Mouse (Mus musculus) ovary, postnatal 36 days (tissue): Measurements from ENCODE around the gene Tomm70a.

Source experiments
- DNase-seq: peaks from one replicate; pipeline ENCODE4 v3.0.0; 2022; ENCODE audit warnings: low spot score, mixed read lengths

Tomm70a gene

DNA sequence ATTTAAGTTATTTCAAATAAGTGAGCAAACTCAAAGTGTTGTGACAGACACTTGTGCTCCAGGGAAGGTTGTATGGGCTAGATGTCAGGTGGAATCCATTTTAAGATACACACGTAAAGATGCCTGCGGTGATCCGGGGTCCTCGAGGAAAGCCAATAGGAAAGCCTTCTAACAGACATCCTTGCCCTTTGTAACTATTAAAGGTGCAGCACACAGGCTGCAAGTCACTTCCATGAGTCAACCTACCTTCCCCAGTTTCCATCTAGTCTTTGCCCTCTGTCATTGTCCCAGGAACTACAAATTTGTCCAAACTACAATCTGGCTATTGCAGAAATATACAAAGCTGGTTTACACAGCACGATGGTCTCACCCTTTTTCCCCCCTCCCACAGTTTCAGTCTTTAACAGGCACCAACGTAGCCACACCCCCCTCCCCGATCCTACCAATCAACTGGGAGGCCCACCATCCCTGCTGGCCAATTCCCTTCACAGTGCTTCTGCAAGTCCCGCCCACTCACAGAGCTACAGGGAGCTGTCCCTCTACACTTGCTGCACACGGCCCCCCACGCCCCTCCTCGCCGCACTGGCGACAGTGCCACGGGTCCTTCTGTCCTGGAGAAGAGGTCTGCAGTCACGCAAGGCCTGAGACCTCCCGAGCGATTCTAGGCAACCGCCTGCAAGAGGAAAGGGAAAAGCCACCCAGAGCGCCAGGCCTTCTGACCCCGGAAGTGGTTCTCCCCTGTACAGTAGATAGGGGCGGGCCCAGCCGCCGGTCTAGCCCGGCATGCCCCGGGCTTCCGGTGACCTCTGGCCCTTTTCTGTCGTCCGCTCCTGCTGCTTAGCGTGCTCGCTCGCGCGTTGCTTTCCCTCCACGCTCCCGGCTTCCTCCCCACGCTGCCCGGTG, at the start of gene Tomm70a:
Gene Tomm70a, plus strand, starts transcription at position 791 of the 903 bp plus-strand sequence.
- peak; percentile 89 for DNase-seq

- peak; percentile 38 for DNase-seq
Measured at GRCm38 (mm10) chr16:57075986-57076385, 45.5 kb upstream of the Tomm70a start.

DNA sequence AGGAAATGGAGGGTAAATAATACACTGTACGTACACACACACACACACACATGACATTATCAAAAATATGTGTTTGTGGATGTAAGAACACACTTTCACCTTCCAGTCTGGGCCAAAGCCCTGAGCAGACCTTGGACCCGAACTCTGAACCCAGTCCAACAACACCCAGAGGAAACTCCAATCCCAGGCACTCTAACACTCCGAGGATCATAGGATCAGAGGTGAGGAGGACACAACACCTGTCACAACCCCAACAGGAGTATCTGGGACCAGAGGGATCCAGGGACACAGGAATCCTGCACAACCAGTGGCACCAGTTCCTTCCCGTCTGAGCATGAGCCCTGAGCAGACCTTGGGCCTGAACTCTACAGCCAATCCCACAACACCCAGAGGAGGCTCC, 41.9 kb upstream of the Tomm70a start:
- no peak for DNase-seq

- DNase-seq: peak; percentile 9
Measured at GRCm38 (mm10) chr16:57092460-57092859, 29.0 kb upstream of the Tomm70a start.

DNA sequence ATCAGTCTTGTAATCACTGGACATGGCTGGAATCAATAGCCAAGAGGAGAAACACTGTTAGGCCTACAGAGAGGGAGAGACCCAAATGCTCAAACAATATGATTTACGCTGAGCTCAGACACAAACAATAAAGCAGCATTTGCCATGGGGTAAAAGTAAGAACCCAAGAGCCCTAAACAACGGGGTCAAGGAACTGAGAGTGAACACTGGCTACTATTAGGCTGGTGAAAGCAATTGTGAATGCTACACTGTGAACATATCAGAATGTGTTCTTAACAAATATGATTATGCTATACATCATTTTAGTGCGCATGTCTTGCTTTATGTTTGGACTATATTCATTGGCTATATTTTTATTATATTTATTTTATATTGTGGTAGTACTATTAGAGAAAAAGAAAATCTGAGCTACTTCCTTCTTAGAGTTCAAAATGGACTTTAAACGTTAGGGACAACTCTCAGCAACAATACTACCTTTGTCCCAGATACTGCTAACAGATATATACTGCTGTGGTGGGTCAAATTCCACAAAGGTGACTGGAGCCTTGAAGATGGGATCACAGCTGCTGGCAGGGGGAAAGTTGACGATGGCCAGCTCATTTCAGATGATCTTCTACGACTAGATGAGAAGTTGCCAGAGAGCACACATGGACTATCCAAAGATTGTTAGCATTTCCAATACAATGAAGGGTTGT, 28.4 kb upstream of the Tomm70a start:
- no peak for DNase-seq

- DNase-seq: peak; percentile 9
Measured at GRCm38 (mm10) chr16:57098468-57099144, 22.9 kb upstream of the Tomm70a start.

DNA sequence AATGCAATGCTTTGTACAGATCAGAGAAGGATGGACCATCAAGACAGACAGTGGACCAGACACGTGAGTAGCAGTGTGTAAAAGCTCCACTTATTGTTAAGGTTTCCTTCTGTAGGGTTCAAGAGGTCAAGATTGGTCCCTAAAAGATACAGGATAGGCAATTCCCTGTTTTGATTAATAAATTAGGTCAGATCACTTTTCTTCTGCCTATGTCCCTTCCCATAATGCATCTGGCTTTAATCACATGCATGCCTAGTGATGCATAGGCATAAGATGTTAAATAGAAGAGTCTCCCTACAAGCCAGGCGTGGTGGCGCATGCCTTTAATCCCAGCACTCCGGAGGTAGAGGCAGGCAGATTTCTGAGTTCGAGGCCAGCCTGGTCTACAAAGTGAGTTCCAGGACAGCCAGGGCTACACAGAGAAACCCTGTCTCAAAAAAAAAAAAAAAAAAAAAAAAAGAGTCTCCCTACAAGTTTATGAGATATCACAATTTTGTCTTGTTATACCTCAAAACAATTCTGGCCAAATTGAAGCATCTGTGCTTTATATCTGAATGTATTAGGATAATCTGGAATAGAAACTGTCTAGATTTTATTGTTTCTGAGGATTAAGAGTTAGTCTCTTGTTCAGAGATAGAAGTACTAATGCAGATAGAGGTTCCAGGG, 21.8 kb upstream of the Tomm70a start:
- no peak for DNase-seq

GRCm38 (mm10) chr16:57101174-57101573, 20.3 kb upstream of the Tomm70a start:
- no peak for DNase-seq

- no peak for DNase-seq
Measured at GRCm38 (mm10) chr16:57106185-57106960, 15.1 kb upstream of the Tomm70a start.

DNA sequence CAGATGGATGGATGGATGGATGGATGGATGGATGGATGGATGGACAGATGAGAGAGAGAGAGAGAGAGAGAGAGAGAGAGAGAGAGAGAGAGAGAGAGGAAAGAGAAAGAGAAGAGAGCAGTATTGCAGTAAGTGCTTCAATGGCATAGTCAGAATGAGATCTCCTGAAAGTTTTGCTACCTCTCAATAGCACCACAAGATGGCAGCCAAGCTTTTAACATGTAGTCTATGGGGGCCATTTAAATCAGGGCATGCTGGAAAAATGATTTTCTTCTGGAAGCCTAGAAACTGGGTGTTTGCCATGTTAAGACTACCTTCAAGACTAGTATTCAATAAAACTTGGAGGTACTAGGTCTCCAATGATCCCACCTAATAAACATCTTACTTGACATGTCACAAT, 5.4 kb upstream of the Tomm70a start:
- no peak for DNase-seq

DNA sequence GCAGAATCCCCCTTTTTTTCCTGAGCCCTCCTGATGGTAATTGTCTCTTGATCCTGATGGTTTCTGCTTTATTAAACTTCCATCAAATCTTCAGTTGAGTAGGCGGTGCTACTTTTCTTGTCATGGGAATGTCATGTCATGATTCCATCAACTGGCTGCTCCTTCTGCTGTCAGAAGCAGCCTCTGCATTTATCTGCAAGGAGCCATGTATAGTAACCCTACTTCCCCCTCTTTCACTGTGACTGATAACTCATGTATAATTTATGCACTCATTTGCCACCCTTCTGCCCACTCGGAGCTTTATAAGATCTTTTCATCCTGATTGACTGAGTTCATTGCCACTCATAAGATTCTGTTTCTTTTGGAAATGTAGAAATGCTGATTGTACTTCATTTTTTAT, 3.9 kb upstream of the Tomm70a start:
- no peak for DNase-seq

DNA sequence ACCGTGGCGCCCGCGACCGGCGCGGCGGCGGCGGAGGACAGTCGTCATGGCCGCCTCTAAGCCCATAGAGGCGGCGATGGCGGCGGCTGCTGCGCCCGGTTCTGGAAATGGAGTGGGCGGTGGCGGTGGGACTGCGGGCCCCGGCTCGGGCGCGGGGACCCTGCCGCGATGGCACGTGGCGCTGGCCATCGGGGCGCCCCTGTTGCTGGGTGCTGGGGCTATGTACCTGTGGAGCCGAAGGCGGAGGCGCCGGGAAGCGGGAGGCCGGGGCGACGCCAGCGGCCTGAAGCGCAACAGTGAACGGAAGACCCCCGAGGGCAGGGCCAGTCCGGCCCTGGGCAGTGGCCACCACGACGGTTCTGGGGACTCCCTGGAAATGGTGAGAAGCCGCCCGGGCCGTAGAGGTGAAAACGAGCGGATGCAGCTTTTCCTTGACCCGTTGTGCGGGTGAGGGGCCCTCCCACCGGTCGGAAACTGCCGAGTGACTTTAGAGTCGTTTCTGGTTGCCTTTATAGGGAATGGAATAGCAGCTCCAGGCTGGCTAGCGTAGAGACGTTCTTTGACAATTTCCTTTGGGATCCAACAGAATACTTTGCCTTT, 413 bp downstream of the Tomm70a start:
- no peak for DNase-seq

DNA sequence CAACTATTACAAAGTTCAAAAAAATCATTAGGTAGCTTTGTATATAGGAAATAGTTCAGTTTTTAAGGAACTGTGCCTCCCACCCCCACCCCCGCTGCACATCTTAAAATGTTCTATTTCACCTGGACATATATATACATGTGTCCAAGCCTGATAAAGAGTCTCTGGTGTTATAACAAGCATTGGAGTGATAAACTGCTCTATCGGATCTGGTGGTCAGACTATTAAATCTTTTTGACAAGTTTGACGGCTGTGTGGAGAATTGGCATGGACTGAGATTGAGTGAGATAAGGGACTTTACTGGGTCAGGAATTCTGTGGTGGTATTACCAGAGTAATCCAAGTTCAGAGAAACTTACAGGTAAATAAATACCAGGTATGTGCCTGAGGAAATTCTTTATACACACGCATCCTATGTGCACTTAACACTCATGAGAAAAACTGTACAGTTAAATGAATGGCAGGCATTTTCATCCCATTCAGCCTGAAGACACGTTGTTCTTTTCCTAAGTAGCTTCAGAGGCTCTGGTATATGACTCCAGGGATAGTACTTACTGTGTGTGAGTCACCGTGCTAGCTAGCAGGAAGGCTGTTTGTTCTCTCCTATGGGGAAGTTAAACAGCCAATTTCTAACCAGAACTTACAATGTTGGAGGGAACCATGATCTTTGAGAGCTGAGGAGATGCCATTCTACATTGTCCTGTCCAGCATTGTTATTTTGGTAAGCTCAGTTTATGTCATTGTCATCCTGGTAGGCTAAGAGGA, 1.4 kb downstream of the Tomm70a start:
- DNase-seq: no peak

- no peak for DNase-seq
Measured at GRCm38 (mm10) chr16:57126268-57126667, 4.8 kb downstream of the Tomm70a start.

GRCm38 (mm10) chr16:57127825-57128224, 6.3 kb downstream of the Tomm70a start:
- DNase-seq: no peak

DNA sequence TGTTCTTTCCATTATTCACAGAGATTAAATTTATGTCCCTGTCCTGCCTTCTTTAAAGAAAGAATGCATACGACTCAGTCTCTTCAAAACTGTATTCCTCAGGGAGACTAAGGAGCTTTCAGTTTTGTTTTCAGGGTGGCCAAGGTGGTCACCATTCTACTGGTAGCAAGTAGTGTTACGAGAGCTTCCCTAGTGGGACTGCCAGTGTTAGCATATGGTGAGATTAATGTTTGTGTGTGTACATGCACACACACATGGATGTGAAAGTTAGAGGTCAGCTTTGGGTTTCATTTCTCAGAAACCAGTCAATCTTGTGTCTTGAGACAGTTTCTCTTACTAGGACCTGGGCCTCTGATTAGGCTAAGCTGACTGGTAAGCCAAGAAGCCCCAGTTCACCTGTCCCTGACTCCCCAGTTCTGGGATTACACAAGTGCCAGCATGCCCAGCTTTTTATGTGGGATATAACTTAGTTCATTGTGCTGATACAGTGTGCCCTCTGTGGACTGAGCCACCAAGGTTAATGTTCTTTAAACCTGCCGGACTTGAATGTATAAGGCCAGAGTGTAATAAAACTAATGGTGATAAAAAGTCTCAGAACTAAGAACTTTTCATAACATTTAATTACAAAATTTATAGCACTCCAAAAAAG, 9.4 kb downstream of the Tomm70a start:
- no peak for DNase-seq

GRCm38 (mm10) chr16:57131544-57131943, 10.0 kb downstream of the Tomm70a start:
- no peak for DNase-seq

DNA sequence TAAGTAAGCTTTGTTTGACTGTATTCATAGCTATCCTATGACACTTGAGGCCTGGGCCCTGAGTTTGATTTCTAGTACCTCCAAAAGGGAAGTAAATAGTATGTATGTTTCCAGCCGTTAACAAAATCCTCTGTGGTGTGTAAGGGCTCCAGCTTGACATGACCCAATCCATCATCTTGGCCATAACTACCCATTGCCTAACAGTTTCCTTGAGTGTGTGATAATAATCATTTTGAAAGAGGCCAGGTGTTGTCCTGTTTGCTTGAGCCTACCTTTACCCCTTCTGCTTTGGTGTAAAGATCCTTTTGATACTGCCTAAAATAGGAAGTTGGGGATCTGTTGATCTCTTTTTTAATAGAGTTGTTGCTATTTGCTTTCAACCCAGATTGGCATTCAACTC, 10.8 kb downstream of the Tomm70a start:
- DNase-seq: no peak

- no peak for DNase-seq
Measured at GRCm38 (mm10) chr16:57133611-57134010, 12.1 kb downstream of the Tomm70a start.

DNA sequence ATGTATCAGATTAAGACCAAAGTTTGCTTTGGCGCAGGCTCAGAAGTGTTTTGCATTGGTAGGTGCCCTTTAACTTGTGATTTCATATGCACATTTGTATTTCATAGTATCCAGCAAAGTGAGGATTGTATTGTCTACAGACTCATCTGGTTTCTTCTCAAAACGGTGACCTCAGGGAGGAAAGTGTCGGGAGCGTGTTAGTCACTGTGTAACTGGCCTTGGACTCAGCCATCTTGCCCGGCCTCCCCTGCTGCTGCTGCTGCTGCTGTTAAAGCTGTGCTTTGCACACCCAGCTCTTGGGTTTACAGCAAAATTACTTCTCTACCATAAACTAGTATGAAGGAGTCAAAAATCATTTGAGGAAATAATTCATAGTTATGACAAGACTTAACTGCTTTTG, 23.2 kb downstream of the Tomm70a start:
- DNase-seq: no peak
